Mouse (Mus musculus): ENCODE measurements around the gene Eral1.

DNA sequence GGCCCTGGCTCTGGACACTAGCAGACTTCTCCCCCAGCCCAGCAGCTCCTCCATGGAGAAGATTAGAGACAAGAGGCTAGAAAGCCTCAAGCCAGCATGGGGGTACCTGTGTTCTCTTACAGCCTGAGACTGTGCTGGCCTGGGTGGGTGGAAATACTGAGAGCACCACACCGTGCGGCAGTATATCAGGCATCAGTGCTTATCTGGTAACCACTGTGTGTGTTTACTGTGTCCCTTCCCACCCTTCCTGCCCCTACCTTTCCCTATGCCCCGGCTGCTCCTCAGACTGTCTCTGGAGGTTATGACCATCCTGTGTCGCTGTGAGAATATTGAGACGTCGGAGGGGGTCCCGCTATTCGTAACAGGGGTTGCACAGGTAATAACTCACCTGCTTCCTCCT is 27.1 kb downstream of the Eral1 start:
- TF ChIP-seq CTCF (IDR thresholded peaks at IDR 0.05) = no peak
- TF ChIP-seq EP300 (IDR thresholded peaks at IDR 0.05; ENCODE audit: insufficient read depth, low read depth, low read length) = no peak
